Mouse (Mus musculus) spleen, adult 2 months (tissue): ENCODE data around the gene Mrps27.

ENCODE experiments used
- CTCF ChIP-seq: fragments of 200-500 bp; IDR thresholded peaks from 2 replicates; pipeline ENCODE4 v1.5.1; 2011; ENCODE audit warnings: mild to moderate bottlenecking, inconsistent platforms; ENCODE audit not compliant: insufficient read depth, insufficient read length, insufficient replicate concordance; ENCODE audit errors: extremely low read depth
- POLR2A ChIP-seq: fragments of 200-500 bp; IDR thresholded peaks from 2 replicates; pipeline ENCODE4 v1.6.1; 2011; ENCODE audit warnings: low read depth, low read length, inconsistent platforms

DNA sequence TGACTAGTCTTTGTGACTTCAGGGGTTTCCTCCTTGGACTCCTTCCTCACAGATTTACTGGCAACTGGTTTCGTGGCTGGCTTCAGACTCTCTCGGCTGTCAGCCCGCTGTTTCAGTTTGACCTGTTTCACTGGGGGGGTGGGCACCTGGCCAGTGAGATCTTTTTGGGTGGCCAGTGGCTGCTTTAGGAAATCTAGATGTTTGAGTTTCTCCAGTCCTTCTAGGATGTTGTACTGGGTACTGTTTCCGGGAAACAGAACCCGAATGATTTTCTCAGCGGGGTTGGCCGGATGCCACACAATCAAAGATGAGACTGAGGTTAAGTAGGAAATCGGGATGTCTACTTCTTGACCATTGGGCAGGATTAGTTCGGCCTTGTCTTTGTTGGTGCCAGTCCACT, 89.9 kb downstream of the Mrps27 start:
- TF ChIP-seq CTCF (no peak), POLR2A (no peak)
